Mouse (Mus musculus) thymus, adult 2 months (tissue): ENCODE results near the gene Hist1h3c.

Experiments
- CTCF ChIP-seq: fragments of 200-500 bp; IDR thresholded peaks from 2 replicates; pipeline ENCODE4 v1.5.1; 2012; ENCODE audit warnings: mild to moderate bottlenecking, control low read depth, low read length, moderate library complexity, borderline replicate concordance; ENCODE audit not compliant: control insufficient read depth, poor library complexity, insufficient read depth; ENCODE audit errors: extremely low read depth
- POLR2A ChIP-seq: fragments of 200-500 bp; IDR thresholded peaks from 2 replicates; pipeline ENCODE4 v1.6.1; 2012; ENCODE audit warnings: mild to moderate bottlenecking, low read length, control low read depth, moderate library complexity; ENCODE audit not compliant: control insufficient read depth, poor library complexity, insufficient read depth; ENCODE audit errors: extremely low read depth

GRCm38 (mm10) chr13:23699767-23700166, 45.6 kb downstream of the Hist1h3c start:
- TF ChIP-seq CTCF (no peak), POLR2A (no peak)
